Mouse (Mus musculus) small intestine, adult 2 months (tissue): ENCODE results near the gene Yy1. TPM values are rescaled to one million over a fixed set of nuclear protein-coding genes. Genes with fewer than 3 reads are reported as not detected.
A peak's percentile ranks its signal among the peaks of the same experiment; 100 is the strongest.

Experiments used
- H3K27ac ChIP-seq: fragments of 200-500 bp; 2 replicates; pipeline ENCODE4 v1.5.1; 2012; ENCODE audit warnings: low read depth, low read length, control low read depth, inconsistent platforms; ENCODE audit not compliant: insufficient read depth
- H3K27me3 ChIP-seq: fragments of 200-500 bp; 2 replicates; pipeline ENCODE4 v1.6.1; 2012; ENCODE audit warnings: mild to moderate bottlenecking, moderate library complexity, low read length, inconsistent platforms; ENCODE audit not compliant: control insufficient read depth, insufficient read depth
- H3K36me3 ChIP-seq: fragments of 200-500 bp; 2 replicates; pipeline ENCODE4 v1.6.1; 2012; ENCODE audit warnings: mild to moderate bottlenecking, low read length, control low read depth, inconsistent platforms; ENCODE audit not compliant: control insufficient read depth, insufficient read depth
- H3K4me1 ChIP-seq: fragments of 200-500 bp; 2 replicates; pipeline ENCODE4 v1.6.1; 2012; ENCODE audit warnings: low read length, inconsistent platforms, mixed read lengths; ENCODE audit not compliant: control insufficient read depth, insufficient read depth, insufficient read length
- H3K4me3 ChIP-seq: fragments of 200-500 bp; 2 replicates; pipeline ENCODE4 v1.5.1; 2012; ENCODE audit warnings: low read depth, mild to moderate bottlenecking, control low read depth, inconsistent platforms, low read length, moderate library complexity
- CTCF ChIP-seq: fragments of 200-500 bp; IDR thresholded peaks from 2 replicates; pipeline ENCODE4 v1.5.1; 2012; ENCODE audit warnings: low read depth, mild to moderate bottlenecking, control low read depth, inconsistent platforms, low read length, moderate library complexity, mixed read lengths; ENCODE audit not compliant: insufficient replicate concordance, insufficient read length; ENCODE audit errors: extremely low read depth
- POLR2A ChIP-seq: fragments of 200-500 bp; IDR thresholded peaks from 2 replicates; pipeline ENCODE4 v1.6.1; 2012; ENCODE audit warnings: low read depth, mild to moderate bottlenecking, control low read depth, inconsistent platforms, low read length, moderate library complexity
- WGBS: fragments of 180-500 bp; shearing (Covaris S2); methylation state at CpG from one replicate; pipeline ENCODE4 v1.1.7; 2018; 5-methylcytosine and 5-hydroxymethylcytosine counted together
- polyA plus RNA-seq: library from polyadenylated mRNA; depleted of rRNA; stranded (reverse); fragments of >200 nt; gene quantifications from 2 replicates; pipeline ENCODE4 v1.2.3, GENCODE M21; 2012

Yy1 gene
- polyA plus RNA-seq, 1 experiment = 22.4 TPM

DNA sequence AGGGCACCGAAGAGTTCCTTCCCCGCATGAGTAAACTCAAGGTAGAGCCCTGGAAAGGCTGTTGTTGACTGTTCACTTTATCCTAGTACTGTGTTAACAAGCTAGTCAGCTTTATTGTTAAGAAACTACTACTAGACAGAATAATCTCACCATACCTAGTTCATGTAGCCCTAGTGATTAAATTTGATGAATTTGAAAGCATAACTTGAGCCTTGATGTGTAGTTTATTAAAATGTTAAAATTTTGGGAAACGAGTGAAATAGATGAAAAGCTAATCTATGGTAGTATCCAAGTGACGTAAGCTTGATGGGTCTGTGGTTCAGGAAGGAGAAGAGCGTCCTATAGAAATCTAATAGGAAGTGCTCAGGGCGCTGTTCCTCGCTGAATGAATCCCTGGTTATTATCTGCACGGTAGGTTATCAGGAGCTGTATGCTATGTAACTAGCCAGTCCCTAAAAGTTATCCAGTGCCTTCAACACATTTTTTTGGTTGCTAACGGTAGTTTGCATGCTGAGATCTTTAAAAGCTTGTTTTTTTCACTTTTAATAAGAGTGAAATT lies 2.3 kb downstream of the Yy1 start:
- Histone ChIP-seq H3K36me3 (0 out of 2 replicates have a peak, but pooled peaks cover 2% of the 10 kb centered on the region), H3K27ac (peak overlapping the region; percentile 77), H3K4me3 (peak overlapping the region; percentile 84; the same call in 1 of the 2 replicates), H3K4me1 (peaks cover 4% of the 10 kb centered on the region; the same call in 1 of the 2 replicates), H3K27me3 (no peaks in the 10 kb centered on the region)
- 2% methylated on average over 9 of the region's 9 CpGs for WGBS
- TF ChIP-seq CTCF (no peak), POLR2A (no peak)

DNA sequence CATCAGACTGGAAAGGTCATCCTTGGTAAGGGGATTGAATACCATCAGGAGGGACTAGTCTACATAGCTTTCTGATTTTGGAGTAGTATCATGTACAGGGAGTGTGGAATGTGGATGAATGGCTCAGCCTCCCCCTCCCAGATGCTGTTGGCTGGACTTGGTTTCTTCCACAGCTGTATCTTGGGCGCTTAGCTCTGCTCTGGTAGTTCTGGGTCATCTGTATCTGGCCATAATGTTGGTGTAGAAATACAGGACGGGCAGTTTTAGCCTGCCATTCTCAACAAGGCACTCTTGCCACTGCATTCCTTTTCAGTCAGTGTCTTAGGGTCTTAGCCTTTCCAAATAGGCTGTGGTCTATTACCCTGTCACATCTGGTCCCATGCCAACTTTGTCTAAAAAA lies 8.8 kb downstream of the Yy1 start:
- no peaks in the 10 kb centered on the region for H3K27me3 ChIP-seq
- H3K4me3 ChIP-seq = no peak overlapping the region
- peaks cover 4% of the 10 kb centered on the region for H3K36me3 ChIP-seq
- no peak overlapping the region for H3K27ac ChIP-seq
- no peak for TF ChIP-seq POLR2A
- TF ChIP-seq CTCF = no peak
- 64% methylated on average over 2 of the region's 2 CpGs for WGBS
- H3K4me1 ChIP-seq = peaks cover 6% of the 10 kb centered on the region; the same call in 1 of the 2 replicates

DNA sequence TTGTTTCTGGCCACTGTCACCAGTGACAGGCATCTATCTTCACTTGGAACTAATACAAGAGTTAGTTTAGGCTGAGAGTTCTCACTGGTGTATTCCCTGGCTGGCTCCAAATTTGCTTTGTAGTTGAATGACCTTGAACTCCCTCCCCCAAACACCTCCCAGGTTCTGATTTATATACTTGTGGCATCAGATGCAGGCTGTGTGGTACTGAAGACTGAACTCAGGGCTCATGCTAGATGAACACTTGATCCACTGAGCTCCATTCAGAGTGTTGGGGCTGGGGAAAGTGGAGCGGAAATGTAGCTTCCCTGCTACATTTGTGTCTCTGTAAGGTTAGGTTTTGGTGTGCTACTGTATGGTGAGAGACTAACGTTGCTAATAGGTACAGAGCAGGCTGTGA lies 11.6 kb downstream of the Yy1 start:
- Histone ChIP-seq H3K4me1 (peaks cover 6% of the 10 kb centered on the region; the same call in 1 of the 2 replicates), H3K36me3 (peaks cover 9% of the 10 kb centered on the region), H3K27me3 (no peaks in the 10 kb centered on the region), H3K4me3 (no peak overlapping the region), H3K27ac (no peak overlapping the region)
- no peak for TF ChIP-seq CTCF
- no peak for TF ChIP-seq POLR2A
- 74% methylated on average over 2 of the region's 2 CpGs for WGBS

DNA sequence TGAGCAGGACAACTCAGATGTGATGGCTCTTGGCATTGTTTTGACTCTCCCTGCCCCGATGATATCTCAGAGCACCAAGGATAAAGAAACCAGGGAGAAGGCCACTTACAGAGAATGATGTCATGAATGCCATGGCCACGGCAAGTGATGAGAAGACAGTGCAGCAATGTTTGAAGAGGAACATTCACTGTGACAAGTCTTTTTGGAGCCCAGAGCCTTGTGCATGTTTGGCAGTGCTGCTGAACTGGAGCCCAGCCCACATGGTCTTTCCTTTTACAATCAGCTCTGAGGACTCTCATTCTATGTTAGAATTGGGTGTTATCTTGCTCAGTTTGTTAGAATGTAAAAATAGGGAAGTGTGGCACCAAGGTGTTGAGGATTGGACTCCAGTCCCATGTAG lies 15.7 kb downstream of the Yy1 start:
- Histone ChIP-seq H3K4me1 (peaks cover 2% of the 10 kb centered on the region; the same call in 1 of the 2 replicates), H3K36me3 (peaks cover 9% of the 10 kb centered on the region), H3K27ac (no peak overlapping the region), H3K4me3 (no peak overlapping the region), H3K27me3 (no peaks in the 10 kb centered on the region)
- WGBS = 55% methylated on average over 2 of the region's 2 CpGs
- TF ChIP-seq CTCF (no peak), POLR2A (no peak)

DNA sequence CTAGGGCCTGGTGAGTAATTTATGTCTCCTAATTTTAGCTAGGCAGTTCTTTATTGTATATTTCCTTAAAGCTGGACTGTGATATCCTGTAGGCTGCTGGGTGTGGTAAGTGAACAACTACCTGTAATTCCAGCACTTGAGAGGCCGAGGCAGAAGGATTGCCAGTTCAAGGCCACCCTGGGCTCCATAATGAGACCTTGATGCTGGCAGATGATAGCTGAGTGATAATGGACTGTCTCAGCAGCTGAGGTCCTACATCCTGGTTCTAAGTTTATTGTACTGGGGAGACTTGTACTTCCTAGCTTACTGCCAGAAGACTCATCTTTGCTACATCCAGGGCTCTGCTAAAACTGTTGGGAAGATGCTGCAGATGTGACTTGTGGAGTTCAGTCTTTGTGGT lies 17.0 kb downstream of the Yy1 start:
- no peak for TF ChIP-seq CTCF
- TF ChIP-seq POLR2A = no peak
- Histone ChIP-seq H3K4me1 (peaks cover 2% of the 10 kb centered on the region; the same call in 1 of the 2 replicates), H3K36me3 (peaks cover 17% of the 10 kb centered on the region), H3K4me3 (no peak overlapping the region), H3K27me3 (no peaks in the 10 kb centered on the region), H3K27ac (no peak overlapping the region)
- 26% methylated on average over 1 of the region's 1 CpGs for WGBS

DNA sequence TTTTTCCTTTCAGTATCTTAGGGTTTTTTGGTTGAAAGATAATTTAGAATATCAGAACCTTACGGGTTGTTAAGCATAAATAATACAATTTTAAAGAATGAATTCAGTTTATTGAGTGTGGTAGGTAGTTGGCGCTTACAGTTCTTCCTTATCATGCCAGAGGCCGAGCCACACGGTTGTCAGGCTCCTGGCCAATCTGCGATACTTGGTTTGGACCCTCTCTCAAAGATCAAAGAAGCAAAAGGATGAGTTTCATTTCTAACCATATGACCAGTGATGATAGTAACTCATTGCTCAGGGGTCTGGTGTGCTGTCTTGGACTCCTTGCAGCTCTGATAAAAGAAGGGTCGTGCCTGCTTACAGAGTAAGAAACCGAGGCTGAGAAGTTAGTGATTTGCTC lies 17.5 kb downstream of the Yy1 start:
- 48% methylated on average over 7 of the region's 7 CpGs for WGBS
- no peaks in the 10 kb centered on the region for H3K27me3 ChIP-seq
- H3K36me3 ChIP-seq = peaks cover 21% of the 10 kb centered on the region
- peaks cover 2% of the 10 kb centered on the region; the same call in 1 of the 2 replicates for H3K4me1 ChIP-seq
- no peak overlapping the region for H3K4me3 ChIP-seq
- TF ChIP-seq CTCF (no peak), POLR2A (no peak)
- no peak overlapping the region for H3K27ac ChIP-seq

DNA sequence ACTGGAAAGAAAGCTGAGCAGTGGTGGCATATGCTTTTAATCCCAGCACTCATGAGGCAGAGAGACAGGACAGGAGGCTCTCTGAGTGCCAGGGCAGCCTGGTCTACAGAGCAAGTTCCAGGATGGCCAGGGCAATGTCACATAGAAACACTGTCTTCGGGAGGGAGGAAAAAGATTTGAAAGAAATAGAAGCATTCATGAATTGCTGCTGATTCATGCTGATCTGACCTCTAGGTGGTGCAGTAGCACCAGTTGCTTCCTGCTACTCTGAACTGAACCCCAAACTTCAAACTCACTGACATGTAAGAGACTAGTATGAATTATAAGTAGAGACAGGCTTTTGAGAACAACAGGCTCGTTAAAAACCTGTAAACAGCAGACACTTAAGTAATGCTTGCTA lies 18.4 kb downstream of the Yy1 start:
- H3K4me3 ChIP-seq = no peak overlapping the region
- H3K4me1 ChIP-seq = peaks cover 2% of the 10 kb centered on the region; the same call in 1 of the 2 replicates
- H3K27ac ChIP-seq = no peak overlapping the region
- TF ChIP-seq CTCF (peak; percentile 22; the same call in 1 of the 2 replicates), POLR2A (no peak)
- no peaks in the 10 kb centered on the region for H3K27me3 ChIP-seq
- H3K36me3 ChIP-seq = peaks cover 23% of the 10 kb centered on the region
- 19% methylated on average over 2 of the region's 2 CpGs for WGBS

DNA sequence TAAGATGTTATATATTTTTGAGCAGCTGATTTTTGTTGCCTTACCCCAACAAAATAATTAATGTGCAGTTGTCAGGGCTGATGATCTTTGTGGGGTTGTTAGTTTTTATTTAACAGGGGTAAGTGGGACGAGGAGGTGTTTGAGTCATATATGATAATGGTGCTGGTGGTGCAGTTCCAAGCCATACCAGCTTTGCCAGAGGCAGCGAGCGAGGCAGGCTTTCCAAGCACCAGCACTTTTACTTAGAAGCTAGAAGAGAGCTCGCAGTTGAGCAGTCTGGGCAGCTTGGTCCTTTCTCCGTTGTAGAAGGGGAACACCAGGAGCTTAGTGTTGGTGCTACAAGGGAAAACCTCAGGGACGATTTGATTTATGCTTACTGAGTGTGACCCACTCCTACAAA lies 19.7 kb downstream of the Yy1 start:
- Histone ChIP-seq H3K27ac (no peak overlapping the region), H3K4me1 (peaks cover 2% of the 10 kb centered on the region; the same call in 1 of the 2 replicates), H3K36me3 (peaks cover 24% of the 10 kb centered on the region), H3K4me3 (no peak overlapping the region), H3K27me3 (no peaks in the 10 kb centered on the region)
- TF ChIP-seq CTCF = no peak
- no peak for TF ChIP-seq POLR2A
- WGBS = 81% methylated on average over 6 of the region's 6 CpGs
